Comparison of ENCODE assay signal across 9 mouse cellular contexts in genomic region chr4:129124652-129125146, GRCm38 (mm10). TPM values are rescaled to one million over a fixed set of nuclear protein-coding genes. Genes with fewer than 3 reads are reported as not detected.
DNase-seq lines count a peak whose midpoint lies in the region; ATAC-seq and TF ChIP-seq lines count a peak whose summit lies in the region.
"Had no signal": no experiment of that assay in that cellular context is flagged by ENCODE, and none has a peak within 500 bp of the region (broad histone marks: within the 10 kb centered on the region; RNA-seq: fewer than 3 reads in every experiment).

No protein-coding gene starts in this region.

- peaks cover 31% of the 10 kb centered on the region for H3K4me1 ChIP-seq in lung, embryonic 15.5 days
- H3K4me1 ChIP-seq in lung, postnatal 0 days (ENCODE audit: insufficient read depth, low read depth, low read length), result peaks cover 3% of the 10 kb centered on the region; the same call in 1 of the 2 replicates
- peaks cover 11% of the 10 kb centered on the region for H3K4me1 ChIP-seq in neural tube, embryonic 14.5 days (ENCODE audit: control insufficient read depth, insufficient read depth, low read length)

- H3K4me3 ChIP-seq in lung, embryonic 15.5 days, result peak overlapping the region; percentile 23; the same call in 1 of the 2 replicates
- H3K4me3 ChIP-seq in lung, postnatal 0 days (ENCODE audit: low read depth, low read length), result no peak overlapping the region
- no peak overlapping the region for H3K4me3 ChIP-seq in neural tube, embryonic 14.5 days (ENCODE audit: low read depth, low read length)
- H3K4me3 ChIP-seq: limb, embryonic 15.5 days had no signal

- peak overlapping the region; percentile 45 for H3K4me2 ChIP-seq in lung, embryonic 15.5 days
- H3K4me2 ChIP-seq in lung, postnatal 0 days (replicated peaks; ENCODE audit: low read depth, low read length), result no peak overlapping the region; the same call in 1 of the 2 replicates
- H3K4me2 ChIP-seq in neural tube, embryonic 14.5 days (ENCODE audit: low read depth, low read length), result 0 out of 2 replicates have a peak overlapping the region, but pooled peaks have one; percentile 7
- H3K4me2 ChIP-seq: limb, embryonic 15.5 days had no signal

- no peak for TF ChIP-seq CTCF in lung, postnatal 0 days (IDR thresholded peaks at IDR 0.05)

- no peak overlapping the region for H3K9ac ChIP-seq in lung, embryonic 15.5 days
- H3K9ac ChIP-seq in lung, postnatal 0 days (replicated peaks; ENCODE audit: low read depth), result no peak overlapping the region
- H3K9ac ChIP-seq in neural tube, embryonic 14.5 days (replicated peaks; ENCODE audit: low read depth, low read length), result no peak overlapping the region
- H3K9ac ChIP-seq: limb, embryonic 15.5 days had no signal

- WGBS in lung, embryonic 15.5 days, result 3% methylated on average over 13 of the region's 13 CpGs
- WGBS in lung, postnatal 0 days, result 3% methylated on average over 13 of the region's 13 CpGs
- 9% methylated on average over 13 of the region's 13 CpGs for whole genome bisulfite sequencing in neural tube, embryonic 14.5 days

- no peak for TF ChIP-seq EP300 in lung, postnatal 0 days (IDR thresholded peaks at IDR 0.05)

- no peaks in the 10 kb centered on the region for H3K36me3 ChIP-seq in lung, embryonic 15.5 days
- H3K36me3 ChIP-seq in lung, postnatal 0 days (ENCODE audit: insufficient read depth, low read length), result no peaks in the 10 kb centered on the region
- H3K36me3 ChIP-seq in neural tube, embryonic 14.5 days (ENCODE audit: control insufficient read depth, insufficient read depth, low read length), result no peaks in the 10 kb centered on the region
- H3K36me3 ChIP-seq: limb, embryonic 15.5 days had no signal

- H3K27me3 ChIP-seq in lung, embryonic 15.5 days, result peaks cover 66% of the 10 kb centered on the region
- H3K27me3 ChIP-seq in lung, postnatal 0 days (replicated peaks; ENCODE audit: insufficient read depth, low read length), result peaks cover 22% of the 10 kb centered on the region
- H3K27me3 ChIP-seq in neural tube, embryonic 14.5 days (ENCODE audit: control insufficient read depth, insufficient read depth, low read length), result peaks cover 3% of the 10 kb centered on the region; the same call in 1 of the 2 replicates

- peak overlapping the region; percentile 81 for H3K27ac ChIP-seq in lung, embryonic 15.5 days
- no peak overlapping the region for H3K27ac ChIP-seq in lung, postnatal 0 days (ENCODE audit: low read length)
- 0 out of 2 replicates have a peak overlapping the region, but pooled peaks have one; percentile 12 for H3K27ac ChIP-seq in neural tube, embryonic 14.5 days (ENCODE audit: low read depth, low read length)
- H3K27ac ChIP-seq: limb, embryonic 15.5 days had no signal

- no peaks in the 10 kb centered on the region for H3K9me3 ChIP-seq in lung, embryonic 15.5 days
- no peaks in the 10 kb centered on the region for H3K9me3 ChIP-seq in lung, postnatal 0 days (ENCODE audit: low read length)
- no peaks in the 10 kb centered on the region for H3K9me3 ChIP-seq in neural tube, embryonic 14.5 days (ENCODE audit: control insufficient read depth, low read length)
- H3K9me3 ChIP-seq: limb, embryonic 15.5 days had no signal

- peak; percentile 36 for ATAC-seq in lung, embryonic 15.5 days (ENCODE audit: borderline replicate concordance, extremely low read depth, low FRiP score, low TSS enrichment)
- no peak for ATAC-seq in lung, postnatal 0 days
- peak; percentile 12; the same call in 1 of the 2 replicates for ATAC-seq in neural tube, embryonic 14.5 days (ENCODE audit: low read depth)

- DNase-seq in adrenal gland, postnatal 14 days, result peak; percentile 49
- no peak for DNase-seq in adrenal gland, adult 8-10 months
- DNase-seq in lung, postnatal 0 days (ENCODE audit: low spot score), result no peak
- peak; percentile 91 to 94 for DNase-seq in layer of hippocampus, postnatal 14 days (ENCODE audit: low spot score in 2 of 2)
- no peak for DNase-seq in kidney, adult 9 months
- no peak for DNase-seq in thymus, postnatal 4 days

RNA-seq across cellular contexts. Expression of gene Hpca, which starts 2.9 kb away (rescaled TPM):
- 1.2 and 5.1 TPM in 2 replicates for total RNA-seq in adrenal gland, postnatal 14 days (2021)
- total RNA-seq in adrenal gland, adult 8-10 months (2022), result 1 to 10 TPM; 2.1 to 4.9 (median 3.6) TPM
- 2.3 and 2.6 TPM in 2 replicates for polyA plus RNA-seq in lung, embryonic 15.5 days (2015; fragmentation: Nextera tagmentation; extraction: Ambion mirVana)
- polyA plus RNA-seq in lung, postnatal 0 days (2015; fragmentation: Nextera tagmentation; extraction: Ambion mirVana), result 0.51 and 1.1 TPM in 2 replicates
- total RNA-seq in layer of hippocampus, postnatal 14 days (2021), result 1,000 to 10,000 TPM; 1,833 to 1,912 TPM
- 41.5 and 56.4 TPM in 2 replicates for polyA plus RNA-seq in neural tube, embryonic 14.5 days (2014; fragmentation: Nextera tagmentation; extraction: Ambion mirVana)

RNA-seq across cellular contexts. Expression of gene Fndc5, which starts 12.1 kb away (rescaled TPM):
- 13.1 and 18.0 TPM in 2 replicates for total RNA-seq in adrenal gland, postnatal 14 days (2021)
- total RNA-seq in adrenal gland, adult 8-10 months (2022), result 1 to 10 TPM; 3.7 to 6.3 (median 4.7) TPM
- polyA plus RNA-seq in lung, embryonic 15.5 days (2015; fragmentation: Nextera tagmentation; extraction: Ambion mirVana), result 2.7 and 3.7 TPM in 2 replicates
- 7.6 and 9.7 TPM in 2 replicates for polyA plus RNA-seq in lung, postnatal 0 days (2015; fragmentation: Nextera tagmentation; extraction: Ambion mirVana)
- total RNA-seq in layer of hippocampus, postnatal 14 days (2021), result 10 to 100 TPM; 70.9 to 75.6 TPM
- 27.4 and 32.4 TPM in 2 replicates for polyA plus RNA-seq in neural tube, embryonic 14.5 days (2014; fragmentation: Nextera tagmentation; extraction: Ambion mirVana)

RNA-seq across cellular contexts. Expression of gene Tmem54, which starts 19.4 kb away (rescaled TPM):
- total RNA-seq in adrenal gland, postnatal 14 days (2021), result not detected in 2 replicates
- total RNA-seq in adrenal gland, adult 8-10 months (2022), result not detected
- 16.7 and 18.8 TPM in 2 replicates for polyA plus RNA-seq in lung, embryonic 15.5 days (2015; fragmentation: Nextera tagmentation; extraction: Ambion mirVana)
- 2.4 and 2.9 TPM in 2 replicates for polyA plus RNA-seq in lung, postnatal 0 days (2015; fragmentation: Nextera tagmentation; extraction: Ambion mirVana)
- not detected for total RNA-seq in layer of hippocampus, postnatal 14 days (2021)
- 0.32 TPM in 1 of 2 replicates, not detected in the other for polyA plus RNA-seq in neural tube, embryonic 14.5 days (2014; fragmentation: Nextera tagmentation; extraction: Ambion mirVana)

Comparison
In these comparisons a context has a peak if more than half of its experiments do, and no peak if none do; other contexts are left out.
1. DNase-seq: peak in adrenal gland, postnatal 14 days (single experiment) and layer of hippocampus, postnatal 14 days (2 of 2); none in adrenal gland, adult 8-10 months (single experiment), lung, postnatal 0 days (single experiment), kidney, adult 9 months (single experiment) and thymus, postnatal 4 days (single experiment).
2. RNA of gene Hpca, which starts 2.9 kb away (total RNA-seq): 1,833 to 1,912 TPM in layer of hippocampus, postnatal 14 days; 2.1 to 4.9 TPM in adrenal gland, adult 8-10 months and 1.2 to 5.1 TPM in adrenal gland, postnatal 14 days; every median in the first group is over 100 times any median in the second.